Mouse (Mus musculus) lung, embryonic 14.5 days (tissue): ENCODE data around the gene Mfsd12. TPM values are rescaled to one million over a fixed set of nuclear protein-coding genes. Genes with fewer than 3 reads are reported as not detected.
A peak's percentile ranks its signal among the peaks of the same experiment; 100 is the strongest.

Experiments used
- ATAC-seq: fragments of 200-750 bp; cut with Nextera tagmentation; 2 replicates; pipeline ENCODE4 v1.8.0; 2017; ENCODE audit warnings: mild to moderate bottlenecking, moderate TSS enrichment, moderate library complexity; ENCODE audit not compliant: insufficient read depth
- DNase-seq: peaks from one replicate; pipeline ENCODE4 v3.0.0-alpha.2; 2015
- H3K27ac ChIP-seq: fragments of 300-500 bp; sonication (generic); 2 replicates; pipeline ENCODE4 v1.5.1; 2014; ENCODE audit warnings: low read depth, mild to moderate bottlenecking, moderate library complexity
- H3K27me3 ChIP-seq: fragments of 300-500 bp; sonication (generic); 2 replicates; pipeline ENCODE4 v1.6.1; 2014; ENCODE audit warnings: low read length, control low read depth; ENCODE audit not compliant: insufficient read depth
- H3K36me3 ChIP-seq: fragments of 300-500 bp; sonication (generic); 2 replicates; pipeline ENCODE4 v1.6.1; 2014; ENCODE audit warnings: control low read depth; ENCODE audit not compliant: insufficient read depth
- H3K4me1 ChIP-seq: fragments of 300-500 bp; sonication (generic); 2 replicates; pipeline ENCODE4 v1.6.1; 2014; ENCODE audit warnings: antibody characterized with exemption, control low read depth; ENCODE audit not compliant: insufficient read depth
- H3K4me2 ChIP-seq: fragments of 300-500 bp; sonication (generic); 2 replicates; pipeline ENCODE4 v1.6.1; 2014; ENCODE audit warnings: mild to moderate bottlenecking
- H3K4me3 ChIP-seq: fragments of 300-500 bp; sonication (generic); 2 replicates; pipeline ENCODE4 v1.5.1; 2014; ENCODE audit warnings: low read depth, low read length
- H3K9ac ChIP-seq: fragments of 300-500 bp; sonication (generic); 2 replicates; pipeline ENCODE4 v1.6.1; 2014
- H3K9me3 ChIP-seq: fragments of 300-500 bp; sonication (generic); 2 replicates; pipeline ENCODE4 v1.6.1; 2016; ENCODE audit warnings: low read depth, low read length, control low read depth
- CTCF ChIP-seq: IDR thresholded peaks from 2 replicates; pipeline ENCODE4 v1.5.1; 2016; ENCODE audit warnings: antibody characterized with exemption, low read depth
- WGBS: fragments of 180-500 bp; shearing (Covaris S2); extraction: QIAGEN DNeasy Blood & Tissue Kit; methylation state at CpG from one replicate; pipeline ENCODE4 v1.1.7; 2014; 5-methylcytosine and 5-hydroxymethylcytosine counted together
- polyA plus RNA-seq: library from polyadenylated mRNA; unstranded; fragments of >200 nt; fragmentation: Nextera tagmentation; extraction: Ambion mirVana; gene quantifications from 2 replicates; pipeline ENCODE4 v1.2.1, GENCODE M21; 2014

Mfsd12 gene
- polyA plus RNA-seq, 1 experiment from 2014 or later = 7.7 TPM

DNA sequence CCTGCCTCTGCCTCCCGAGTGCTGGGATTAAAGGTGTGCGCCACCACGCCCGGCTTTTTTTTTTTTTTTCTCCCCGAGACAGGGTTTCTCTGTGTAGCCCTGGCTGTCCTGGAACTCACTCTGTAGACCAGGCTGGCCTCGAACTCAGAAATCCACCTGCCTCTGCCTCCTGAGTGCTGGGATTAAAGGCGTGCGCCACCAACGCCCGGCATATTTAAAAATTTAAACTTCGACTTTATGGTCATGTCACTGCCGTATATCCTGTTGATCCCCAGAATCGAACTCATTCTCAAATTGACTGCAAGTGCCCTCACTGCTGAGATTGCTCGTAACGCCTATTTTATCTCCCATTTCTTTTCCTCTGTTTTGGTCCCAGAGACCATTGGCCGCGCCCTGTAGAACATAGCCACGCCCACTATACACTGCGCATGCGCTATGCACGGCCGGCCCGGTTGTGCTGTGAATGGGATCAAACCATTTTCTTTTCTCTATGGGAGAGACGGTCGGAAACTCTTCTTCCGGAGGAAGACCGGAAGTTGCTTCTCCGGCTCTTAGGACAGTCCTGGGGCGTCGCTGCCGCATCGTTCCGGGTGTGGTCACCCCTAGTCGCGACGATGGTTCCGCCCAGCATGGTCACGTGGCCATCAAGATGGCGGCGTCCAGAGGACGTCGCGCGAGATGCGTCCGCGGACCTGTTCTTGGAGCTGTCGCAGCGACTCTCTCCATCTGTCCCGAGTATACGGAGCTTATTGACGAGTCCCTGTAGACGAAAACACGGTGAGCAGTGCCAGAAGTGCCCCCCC lies 26.7 kb downstream of the Mfsd12 start, which contains the start of the genes Dohh and Gm48551:
Gene Dohh (plus strand): TSS at position 627 of the 803 bp plus-strand sequence.
Gene Gm48551 (plus strand): TSS at position 665 of the 803 bp plus-strand sequence.
- DNase-seq (peak; percentile 100), ATAC-seq (peak; percentile 96)
- Histone ChIP-seq H3K27ac (peak within 1 kb of the TSS; percentile 84), H3K4me1 (no peaks in the 10 kb centered on the region; the same call in 1 of the 2 replicates), H3K9me3 (no peaks in the 10 kb centered on the region), H3K9ac (peak within 1 kb of the TSS; percentile 84), H3K36me3 (peaks cover 35% of the 10 kb centered on the region), H3K4me2 (peak within 1 kb of the TSS; percentile 92), H3K4me3 (peak within 1 kb of the TSS; percentile 97), H3K27me3 (no peaks in the 10 kb centered on the region)
- no peak for TF ChIP-seq CTCF
- 4% methylated on average over 50 of the region's 54 CpGs for WGBS

DNA sequence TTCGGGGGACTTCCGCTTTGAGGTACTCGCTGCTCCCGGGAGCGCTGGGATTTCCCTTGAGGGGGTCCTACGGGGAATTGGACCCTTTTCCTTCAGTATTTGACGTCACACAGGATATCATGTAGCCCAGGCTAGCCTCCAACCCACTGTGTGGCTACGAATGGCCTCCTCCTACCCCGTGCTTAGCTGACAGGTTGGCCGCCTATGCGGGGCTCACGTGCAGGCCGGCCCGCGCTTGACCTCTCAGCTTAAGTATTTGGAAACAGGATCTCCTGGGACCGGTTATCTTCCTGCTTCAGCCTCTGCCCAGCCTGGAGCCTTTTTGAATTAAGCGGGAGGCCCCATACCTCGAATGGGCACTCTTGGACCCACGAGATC lies 27.3 kb downstream of the Mfsd12 start:
- no peak for TF ChIP-seq CTCF
- no peak for DNase-seq
- H3K27ac ChIP-seq = peak overlapping the region; percentile 84
- peak overlapping the region; percentile 97 for H3K4me3 ChIP-seq
- peaks cover 35% of the 10 kb centered on the region for H3K36me3 ChIP-seq
- H3K9me3 ChIP-seq = no peaks in the 10 kb centered on the region
- no peaks in the 10 kb centered on the region; the same call in 1 of the 2 replicates for H3K4me1 ChIP-seq
- peak; percentile 22; the same call in 1 of the 2 replicates for ATAC-seq
- H3K4me2 ChIP-seq = peak overlapping the region; percentile 92
- H3K9ac ChIP-seq = peak overlapping the region; percentile 84
- WGBS = under 1% methylated on average over 19 of the region's 19 CpGs
- no peaks in the 10 kb centered on the region for H3K27me3 ChIP-seq

DNA sequence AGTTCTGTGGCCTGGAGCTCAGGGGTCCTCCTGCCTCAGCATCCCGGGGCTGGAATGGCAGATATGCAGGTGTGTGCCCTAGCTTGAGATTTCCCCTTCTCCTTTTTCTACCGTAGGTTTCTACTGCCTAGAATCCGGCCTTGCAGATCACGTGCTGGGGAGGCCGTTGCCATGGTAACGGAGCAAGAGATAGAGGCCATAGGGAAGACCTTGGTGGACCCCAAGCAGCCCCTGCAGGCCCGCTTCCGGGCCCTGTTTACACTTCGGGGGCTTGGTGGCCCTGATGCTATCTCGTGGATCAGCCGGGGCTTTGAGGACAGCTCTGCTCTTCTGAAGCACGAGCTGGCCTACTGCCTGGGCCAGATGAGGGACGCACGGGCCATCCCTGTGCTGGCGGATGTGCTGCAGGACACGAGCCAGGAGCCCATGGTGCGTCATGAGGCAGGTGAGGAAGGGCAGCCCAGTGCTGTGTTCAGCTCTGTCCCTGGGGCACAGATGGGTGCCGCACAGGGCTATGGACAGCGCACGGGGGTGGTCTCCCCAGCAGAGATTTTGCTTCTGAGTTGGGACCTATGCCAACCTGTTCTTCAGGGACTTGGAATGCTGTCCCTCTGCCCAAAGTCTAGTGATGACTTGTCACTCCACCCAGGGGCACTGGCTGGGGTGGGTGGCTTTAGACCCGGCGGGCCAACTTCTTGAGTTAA lies 28.5 kb downstream of the Mfsd12 start:
- Histone ChIP-seq H3K36me3 (peaks cover 35% of the 10 kb centered on the region), H3K9ac (0 out of 2 replicates have a peak overlapping the region, but pooled peaks have one; percentile 84), H3K27ac (no peak overlapping the region), H3K4me3 (peak overlapping the region; percentile 97), H3K4me1 (no peaks in the 10 kb centered on the region; the same call in 1 of the 2 replicates), H3K4me2 (peak overlapping the region; percentile 92), H3K27me3 (no peaks in the 10 kb centered on the region), H3K9me3 (no peaks in the 10 kb centered on the region)
- no peak for TF ChIP-seq CTCF
- no peak for DNase-seq
- WGBS = 64% methylated on average over 22 of the region's 22 CpGs
- no peak for ATAC-seq

DNA sequence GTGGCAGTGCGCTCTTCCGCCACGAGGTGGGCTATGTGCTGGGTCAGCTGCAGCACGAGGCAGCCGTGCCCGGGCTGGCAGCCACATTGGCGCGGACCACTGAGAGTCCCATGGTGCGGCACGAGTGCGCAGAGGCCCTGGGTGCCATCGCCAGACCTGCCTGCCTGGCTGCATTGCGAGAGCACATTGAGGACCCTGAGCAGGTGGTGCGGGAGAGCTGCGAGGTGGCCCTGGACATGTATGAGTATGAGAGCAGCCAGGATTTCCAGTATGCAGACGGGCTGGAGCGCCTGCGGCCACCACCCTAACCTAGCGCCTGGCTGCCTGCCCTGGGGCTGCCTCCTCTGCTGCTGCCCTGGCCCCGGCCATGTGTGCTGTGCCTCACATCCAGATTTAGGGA lies 30.4 kb downstream of the Mfsd12 start:
- 91% methylated on average over 20 of the region's 20 CpGs for WGBS
- H3K4me3 ChIP-seq = no peak overlapping the region
- H3K36me3 ChIP-seq = peaks cover 35% of the 10 kb centered on the region
- no peak overlapping the region for H3K27ac ChIP-seq
- H3K4me1 ChIP-seq = no peaks in the 10 kb centered on the region; the same call in 1 of the 2 replicates
- H3K9me3 ChIP-seq = no peaks in the 10 kb centered on the region
- no peaks in the 10 kb centered on the region for H3K27me3 ChIP-seq
- TF ChIP-seq CTCF = no peak
- H3K4me2 ChIP-seq = no peak overlapping the region
- ATAC-seq (no peak), DNase-seq (no peak)
- no peak overlapping the region for H3K9ac ChIP-seq

DNA sequence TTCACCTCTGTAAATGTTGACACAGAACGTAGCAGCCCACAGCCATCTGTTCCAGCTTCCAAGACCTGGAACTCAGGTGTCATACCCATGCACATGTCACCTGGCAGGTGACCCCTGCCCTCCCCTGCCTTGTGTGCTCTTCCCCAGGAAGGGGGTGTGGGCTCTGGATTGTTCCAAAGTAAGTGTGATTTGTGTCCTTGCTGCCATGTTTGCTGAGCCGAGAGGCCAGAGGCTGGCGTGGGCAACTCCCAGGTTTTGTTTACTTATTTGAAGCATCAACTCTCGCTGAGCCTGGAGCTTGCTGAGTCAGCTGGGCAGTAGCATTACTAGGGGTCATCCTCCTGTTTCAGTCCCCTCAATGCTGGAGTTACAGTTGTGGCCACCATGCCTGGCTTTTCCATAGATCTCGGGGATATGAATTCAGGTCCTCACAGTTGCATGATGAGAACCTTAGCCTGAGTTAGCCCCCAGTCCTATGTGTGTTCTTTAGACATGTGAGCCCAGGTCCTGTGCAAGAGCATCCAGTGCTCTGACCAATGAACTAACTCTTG lies 31.3 kb downstream of the Mfsd12 start, which contains the start of gene Gm48552:
Gene Gm48552 (plus strand): TSS at position 501 of the 551 bp plus-strand sequence.
- no peak for TF ChIP-seq CTCF
- ATAC-seq = no peak
- Histone ChIP-seq H3K4me1 (no peaks in the 10 kb centered on the region; the same call in none of the 2 replicates), H3K27ac (no peak within 1 kb of the TSS; the same call in none of the 2 replicates), H3K4me2 (no peak within 1 kb of the TSS), H3K27me3 (no peaks in the 10 kb centered on the region), H3K36me3 (peaks cover 35% of the 10 kb centered on the region), H3K9me3 (no peaks in the 10 kb centered on the region), H3K9ac (no peak within 1 kb of the TSS), H3K4me3 (no peak within 1 kb of the TSS)
- WGBS = 52% methylated on average over 5 of the region's 5 CpGs
- DNase-seq = no peak

DNA sequence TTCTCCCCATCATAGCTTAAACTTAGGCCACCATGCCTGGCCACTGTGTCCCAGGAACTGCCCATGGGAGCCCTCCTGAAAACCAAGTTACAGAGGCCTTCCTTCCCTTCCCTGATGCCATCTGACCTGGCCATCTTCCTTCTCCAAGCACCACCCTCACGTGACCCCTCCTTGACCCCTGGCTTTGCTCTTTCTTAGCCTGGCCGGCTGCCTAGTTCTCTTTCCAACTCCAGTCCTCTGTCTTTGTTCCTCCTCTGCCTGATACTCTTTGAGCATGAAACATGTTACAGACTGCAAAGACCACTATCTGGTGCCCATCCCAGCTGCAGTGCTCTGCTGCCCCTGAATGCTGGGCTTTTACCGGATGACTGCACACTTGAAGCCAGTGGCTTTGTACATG lies 32.1 kb downstream of the Mfsd12 start:
- no peak overlapping the region for H3K4me2 ChIP-seq
- 47% methylated on average over 3 of the region's 3 CpGs for WGBS
- H3K9me3 ChIP-seq = no peaks in the 10 kb centered on the region
- TF ChIP-seq CTCF = no peak
- no peak overlapping the region; the same call in none of the 2 replicates for H3K27ac ChIP-seq
- peaks cover 35% of the 10 kb centered on the region for H3K36me3 ChIP-seq
- H3K4me3 ChIP-seq = no peak overlapping the region
- ATAC-seq = no peak
- H3K9ac ChIP-seq = no peak overlapping the region
- no peaks in the 10 kb centered on the region; the same call in none of the 2 replicates for H3K4me1 ChIP-seq
- DNase-seq = peak; percentile 29
- no peaks in the 10 kb centered on the region for H3K27me3 ChIP-seq
